Mouse (Mus musculus) gastrocnemius, adult 8-10 months (tissue): Measurements from ENCODE around the gene Epor. TPM values are rescaled to one million over a fixed set of nuclear protein-coding genes. Genes with fewer than 3 reads are reported as not detected.

ENCODE experiments used
- DNase-seq, 2 experiments: peaks; one replicate each; pipeline ENCODE4 v3.0.0; 2022; ENCODE audit warnings: low spot score in 2 of 2
- total RNA-seq, 4 experiments: library from RNA; stranded (reverse); gene quantifications; 2 replicates each; pipeline ENCODE4 v1.2.4; 2022

Epor gene
- total RNA-seq, 4 experiments from 2014 or later: 0.17 to 0.31 TPM; not detected in 2

- DNase-seq: no peak
Observed at GRCm38 (mm10) chr9:21909474-21910223, 53.7 kb downstream of the Epor start.

Other genes with a start within 250 kb of the Epor start
- 1 to 10 TPM; 2.9 to 3.6 (median 3.2) TPM for gene Ldlr, start 240.0 kb downstream of the Epor start, total RNA-seq
- 1 to 10 TPM; 1.5 to 3.3 (median 1.7) TPM for gene Spc24, start 203.2 kb downstream of the Epor start, total RNA-seq
- gene Kank2, start 164.8 kb downstream of the Epor start, total RNA-seq: 10 to 100 TPM; 13.0 to 15.2 (median 14.2) TPM
- gene Angptl8, start 128.0 kb downstream of the Epor start, total RNA-seq: not detected
- 1 to 10 TPM; 4.7 to 8.3 (median 5.2) TPM for gene Dock6, start 110.9 kb downstream of the Epor start, total RNA-seq
- gene Rab3d, start 45.3 kb downstream of the Epor start, total RNA-seq: 1 to 10 TPM; 2.3 to 6.0 (median 2.9) TPM
- under 1 TPM in 1 of 4 experiments, not detected in 3; 0.38 TPM for gene Ccdc159, start 36.0 kb downstream of the Epor start, total RNA-seq
- 10 to 100 TPM; 11.1 to 13.9 (median 13.1) TPM for gene Tmem205, start 36.0 kb downstream of the Epor start, total RNA-seq
- gene Plppr2, start 26.5 kb downstream of the Epor start, total RNA-seq: 1 to 10 TPM in 1 of 4 experiments, under 1 TPM in 3; 0.36 to 1.1 (median 0.60) TPM
- gene Swsap1, start 7.8 kb downstream of the Epor start, total RNA-seq: 1 to 10 TPM; 2.4 to 3.0 (median 2.7) TPM
- under 1 TPM; 0.27 to 0.88 (median 0.63) TPM for gene Rgl3, start 25.9 kb upstream of the Epor start, total RNA-seq
- gene Ccdc151, start 39.1 kb upstream of the Epor start, total RNA-seq: not detected
- 10 to 100 TPM; 25.3 to 27.8 (median 26.4) TPM for gene Prkcsh, start 39.3 kb upstream of the Epor start, total RNA-seq
- under 1 TPM in 1 of 4 experiments, not detected in 3; 0.08 TPM for gene Elavl3, start 88.5 kb upstream of the Epor start, total RNA-seq
- not detected for gene Gm49318, start 107.8 kb upstream of the Epor start, total RNA-seq
- 1 to 10 TPM; 3.2 to 5.8 (median 4.1) TPM for gene Zfp653, start 107.9 kb upstream of the Epor start, total RNA-seq
- 100 to 1,000 TPM in 1 of 4 experiments, 10 to 100 TPM in 3; 79.8 to 101 (median 93.0) TPM for gene Ecsit, start 121.9 kb upstream of the Epor start, total RNA-seq
- gene Cnn1, start 135.7 kb upstream of the Epor start, total RNA-seq: 1 to 10 TPM; 1.7 to 4.9 (median 2.1) TPM
- gene Elof1, start 153.7 kb upstream of the Epor start, total RNA-seq: 10 to 100 TPM; 37.2 to 44.8 (median 43.2) TPM
- gene Acp5, start 172.2 kb upstream of the Epor start, total RNA-seq: 1 to 10 TPM in 2 of 4 experiments, under 1 TPM in 2; 0.17 to 2.9 (median 1.4) TPM
- gene Pigyl, start 193.3 kb upstream of the Epor start, total RNA-seq: 10 to 100 TPM; 30.6 to 39.5 (median 34.8) TPM
- gene Zfp872, start 224.6 kb upstream of the Epor start, total RNA-seq: not detected